Comparison of ENCODE assay signal across 1 mouse cellular context in the genomic region with DNA sequence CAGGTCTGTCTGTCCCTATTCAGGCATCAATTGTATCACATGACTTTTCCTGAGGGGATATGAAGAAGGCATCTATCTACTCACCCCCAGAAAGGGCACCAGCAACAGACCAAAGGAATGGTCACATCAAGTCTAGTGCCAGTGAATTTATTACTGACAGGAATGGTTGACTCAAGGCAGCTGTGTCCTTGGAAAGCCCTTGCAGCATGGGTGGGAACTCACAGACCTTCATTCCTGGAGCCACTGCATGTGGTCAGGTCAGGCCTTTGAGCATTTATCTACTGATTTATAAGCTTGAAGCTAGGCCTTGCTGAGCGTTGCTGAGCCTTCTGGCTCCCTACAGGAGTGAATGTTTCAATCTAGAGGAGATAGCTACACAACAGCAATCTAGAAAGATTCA.
A peak's percentile ranks its signal among the peaks of the same experiment; 100 is the strongest.
TF ChIP-seq lines count a peak whose summit lies in the region.

No protein-coding gene starts in this region.

TF ChIP-seq in MEL, 35 proteins besides CTCF, POLR2A, EP300 and RAD21:
- TF ChIP-seq USF1 (IDR thresholded peaks at IDR 0.05; ENCODE audit: low read depth, low read length): peak; percentile 55; the same call in 1 of the 2 replicates
- TF ChIP-seq POLR2AphosphoS5 (IDR thresholded peaks at IDR 0.05; ENCODE audit: borderline replicate concordance, low read depth, low read length): no peak
